In the genomic region with DNA sequence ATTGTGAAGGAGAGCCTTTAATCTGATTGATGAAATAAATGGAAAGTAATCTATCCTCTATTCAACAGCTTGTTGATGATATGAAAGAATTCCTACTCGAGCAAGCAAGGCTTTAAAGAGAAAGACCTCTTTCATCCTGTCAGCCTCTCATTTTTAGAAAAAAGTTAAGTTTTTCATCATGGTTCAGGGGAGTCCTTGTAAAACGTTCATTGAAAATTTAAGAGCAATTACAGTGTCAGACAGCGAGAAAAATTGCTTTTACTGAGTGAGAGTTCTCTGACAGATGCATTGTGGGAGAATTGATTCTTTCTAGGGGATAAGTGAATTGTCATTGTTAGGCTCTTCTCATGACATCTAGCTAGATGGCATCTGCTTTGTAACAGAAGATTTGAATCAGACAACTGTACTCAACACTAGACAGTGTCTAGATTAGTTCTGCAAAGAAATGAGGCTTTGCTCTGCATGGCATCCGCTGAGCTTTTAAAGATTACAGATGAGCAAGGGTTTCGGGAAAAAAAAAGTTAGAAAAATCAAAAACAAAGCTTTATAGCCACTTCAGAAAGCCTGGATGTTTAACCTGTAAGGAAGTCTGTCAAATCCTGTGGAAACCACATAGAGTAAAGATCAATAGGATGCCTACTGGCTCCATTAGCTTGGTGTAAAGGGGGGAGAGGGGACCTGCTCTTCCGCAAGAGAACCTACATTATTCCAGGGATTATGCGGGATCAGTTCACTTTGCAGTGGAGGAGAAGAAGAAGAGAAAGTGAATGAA, we compare ENCODE assay signal across 27 mouse cellular contexts.
DNase-seq lines count a peak whose midpoint lies in the region; ATAC-seq and TF ChIP-seq lines count a peak whose summit lies in the region.
"Had no signal": no experiment of that assay in that cellular context is flagged by ENCODE, and none has a peak within 500 bp of the region (broad histone marks: within the 10 kb centered on the region; RNA-seq: fewer than 3 reads in every experiment).

No protein-coding gene starts in this region.

- TF ChIP-seq CTCF in midbrain, postnatal 0 days (IDR thresholded peaks at IDR 0.05): no peak

- no peak overlapping the region; the same call in 1 of the 2 replicates for H3K9ac ChIP-seq in neural tube, embryonic 13.5 days
- no peak overlapping the region for H3K9ac ChIP-seq in forebrain, embryonic 12.5 days
- no peak overlapping the region for H3K9ac ChIP-seq in forebrain, embryonic 16.5 days (replicated peaks; ENCODE audit: low read depth, low read length)
- no peak overlapping the region for H3K9ac ChIP-seq in midbrain, postnatal 0 days (replicated peaks; ENCODE audit: low read length, poor library complexity, severe bottlenecking)
- H3K9ac ChIP-seq: hindbrain, embryonic 15.5 days; kidney, embryonic 15.5 days; limb, embryonic 13.5 days; lung, embryonic 15.5 days had no signal

- H3K4me2 ChIP-seq in neural tube, embryonic 13.5 days: 0 out of 2 replicates have a peak overlapping the region, but pooled peaks have one; percentile 4
- peak overlapping the region; percentile 27; the same call in 1 of the 2 replicates for H3K4me2 ChIP-seq in forebrain, embryonic 12.5 days
- H3K4me2 ChIP-seq in forebrain, embryonic 16.5 days (ENCODE audit: low read length): peak overlapping the region; percentile 30; the same call in 1 of the 2 replicates
- H3K4me2 ChIP-seq in midbrain, postnatal 0 days (ENCODE audit: low read depth, low read length, poor library complexity, severe bottlenecking): peak overlapping the region; percentile 6; the same call in 1 of the 2 replicates
- H3K4me2 ChIP-seq: hindbrain, embryonic 15.5 days; kidney, embryonic 15.5 days; limb, embryonic 13.5 days; liver, embryonic 11.5 days; lung, embryonic 15.5 days had no signal

- no peak for ATAC-seq in neural tube, embryonic 13.5 days (ENCODE audit: low read depth)
- ATAC-seq in forebrain, embryonic 12.5 days (ENCODE audit: low FRiP score): peak; percentile 57
- peak; percentile 92 for ATAC-seq in forebrain, embryonic 16.5 days
- ATAC-seq in midbrain, postnatal 0 days (ENCODE audit: low FRiP score): no peak
- ATAC-seq: inflammation-experienced regulatory T-cells, adult 6 months had no signal

- no peak overlapping the region for H3K27ac ChIP-seq in neural tube, embryonic 13.5 days (replicated peaks)
- no peak overlapping the region for H3K27ac ChIP-seq in forebrain, embryonic 12.5 days
- H3K27ac ChIP-seq in forebrain, embryonic 16.5 days (ENCODE audit: low read length): peak overlapping the region; percentile 68
- H3K27ac ChIP-seq in midbrain, postnatal 0 days (ENCODE audit: low read depth, low read length): no peak overlapping the region
- H3K27ac ChIP-seq: heart, adult 2 months; hindbrain, embryonic 10.5 days; hindbrain, embryonic 15.5 days; kidney, embryonic 15.5 days; left cerebral cortex, adult 2 months; limb, embryonic 13.5 days; lung, embryonic 15.5 days had no signal

- 45% methylated on average over 7 of the region's 7 CpGs for WGBS in neural tube, embryonic 13.5 days
- WGBS in forebrain, embryonic 12.5 days: 29% methylated on average over 7 of the region's 7 CpGs
- 17% methylated on average over 7 of the region's 7 CpGs for WGBS in forebrain, embryonic 16.5 days
- WGBS in midbrain, postnatal 0 days: 22% methylated on average over 7 of the region's 7 CpGs

- peaks cover 10% of the 10 kb centered on the region; the same call in 1 of the 2 replicates for H3K4me1 ChIP-seq in neural tube, embryonic 13.5 days (replicated peaks)
- peaks cover 9% of the 10 kb centered on the region for H3K4me1 ChIP-seq in forebrain, embryonic 12.5 days
- H3K4me1 ChIP-seq in forebrain, embryonic 16.5 days (replicated peaks; ENCODE audit: control insufficient read depth, insufficient read depth, low read length): peaks cover 6% of the 10 kb centered on the region
- no peaks in the 10 kb centered on the region for H3K4me1 ChIP-seq in midbrain, postnatal 0 days (ENCODE audit: insufficient read depth, low read length)
- H3K4me1 ChIP-seq: hindbrain, embryonic 15.5 days; kidney, embryonic 15.5 days; limb, embryonic 13.5 days; lung, embryonic 15.5 days had no signal

- H3K27me3 ChIP-seq in neural tube, embryonic 13.5 days: no peaks in the 10 kb centered on the region
- no peaks in the 10 kb centered on the region for H3K27me3 ChIP-seq in forebrain, embryonic 12.5 days
- no peaks in the 10 kb centered on the region for H3K27me3 ChIP-seq in forebrain, embryonic 16.5 days (replicated peaks; ENCODE audit: control insufficient read depth, insufficient read depth, low read length)
- H3K27me3 ChIP-seq in midbrain, postnatal 0 days (ENCODE audit: insufficient read depth, low read length): no peaks in the 10 kb centered on the region
- H3K27me3 ChIP-seq: hindbrain, embryonic 15.5 days; kidney, embryonic 15.5 days; limb, embryonic 13.5 days; lung, embryonic 15.5 days had no signal

- H3K4me3 ChIP-seq in neural tube, embryonic 13.5 days: no peak overlapping the region
- no peak overlapping the region for H3K4me3 ChIP-seq in forebrain, embryonic 12.5 days (replicated peaks)
- peak overlapping the region; percentile 9; the same call in 1 of the 2 replicates for H3K4me3 ChIP-seq in forebrain, embryonic 16.5 days (replicated peaks; ENCODE audit: low read length)
- no peak overlapping the region for H3K4me3 ChIP-seq in midbrain, postnatal 0 days (ENCODE audit: low read depth, low read length)
- H3K4me3 ChIP-seq: heart, adult 2 months; hindbrain, embryonic 10.5 days; hindbrain, embryonic 15.5 days; kidney, embryonic 15.5 days; left cerebral cortex, adult 2 months; limb, embryonic 13.5 days; lung, embryonic 15.5 days had no signal

- no peak for DNase-seq in neural tube, embryonic 10.5 days (ENCODE audit: extremely low spot score, low spot score)
- DNase-seq in midbrain, postnatal 0 days (ENCODE audit: low spot score): peak; percentile 2
- DNase-seq in cerebellum, adult 8-10 months: no peak
- DNase-seq in cerebellum, adult 11 months: no peak
- DNase-seq: adrenal gland, adult 2 months; adrenal gland, postnatal 36 days; B cell, adult 2 months; cerebellum, adult 18-20 months; cerebellum, postnatal 14 days; heart, adult 2 months; heart, postnatal 14 days; kidney, adult 11 months; kidney, postnatal 25 days; lung, postnatal 36 days; thymus, adult 2 months; thymus, postnatal 4 days had no signal

- H3K36me3 ChIP-seq in neural tube, embryonic 13.5 days: no peaks in the 10 kb centered on the region
- H3K36me3 ChIP-seq in forebrain, embryonic 12.5 days (replicated peaks): no peaks in the 10 kb centered on the region
- no peaks in the 10 kb centered on the region for H3K36me3 ChIP-seq in forebrain, embryonic 16.5 days (ENCODE audit: control insufficient read depth, insufficient read depth)
- no peaks in the 10 kb centered on the region for H3K36me3 ChIP-seq in midbrain, postnatal 0 days (ENCODE audit: insufficient read depth, low read length)
- H3K36me3 ChIP-seq: hindbrain, embryonic 10.5 days; hindbrain, embryonic 15.5 days; kidney, embryonic 15.5 days; limb, embryonic 13.5 days; lung, embryonic 15.5 days had no signal

- no peaks in the 10 kb centered on the region for H3K9me3 ChIP-seq in neural tube, embryonic 13.5 days
- no peaks in the 10 kb centered on the region for H3K9me3 ChIP-seq in forebrain, embryonic 12.5 days
- H3K9me3 ChIP-seq in forebrain, embryonic 16.5 days (ENCODE audit: control insufficient read depth, low read length): no peaks in the 10 kb centered on the region
- no peaks in the 10 kb centered on the region for H3K9me3 ChIP-seq in midbrain, postnatal 0 days (ENCODE audit: low read length)
- H3K9me3 ChIP-seq: hindbrain, embryonic 10.5 days; hindbrain, embryonic 15.5 days; kidney, embryonic 15.5 days; limb, embryonic 13.5 days; lung, embryonic 15.5 days had no signal

Comparison
In these comparisons a context has a peak if more than half of its experiments do, and no peak if none do; other contexts are left out.
1. ATAC-seq: peak in forebrain, embryonic 12.5 days (single experiment) and forebrain, embryonic 16.5 days (single experiment); none in neural tube, embryonic 13.5 days (single experiment) and midbrain, postnatal 0 days (single experiment).
2. Peak in every context shown above with its lines, with median percentiles within 50 percentile points of each other: H3K4me2 ChIP-seq.